Mouse (Mus musculus): ENCODE measurements around the gene Atg2b.

GRCm38 (mm10) chr12:105613559-105613958 lies 71.5 kb downstream of the Atg2b start:
- no peak for TF ChIP-seq CTCF (IDR thresholded peaks at IDR 0.05)
- TF ChIP-seq EP300 (IDR thresholded peaks at IDR 0.05) = no peak
